17 mouse cellular contexts compared by ENCODE assay signal in the genomic region with DNA sequence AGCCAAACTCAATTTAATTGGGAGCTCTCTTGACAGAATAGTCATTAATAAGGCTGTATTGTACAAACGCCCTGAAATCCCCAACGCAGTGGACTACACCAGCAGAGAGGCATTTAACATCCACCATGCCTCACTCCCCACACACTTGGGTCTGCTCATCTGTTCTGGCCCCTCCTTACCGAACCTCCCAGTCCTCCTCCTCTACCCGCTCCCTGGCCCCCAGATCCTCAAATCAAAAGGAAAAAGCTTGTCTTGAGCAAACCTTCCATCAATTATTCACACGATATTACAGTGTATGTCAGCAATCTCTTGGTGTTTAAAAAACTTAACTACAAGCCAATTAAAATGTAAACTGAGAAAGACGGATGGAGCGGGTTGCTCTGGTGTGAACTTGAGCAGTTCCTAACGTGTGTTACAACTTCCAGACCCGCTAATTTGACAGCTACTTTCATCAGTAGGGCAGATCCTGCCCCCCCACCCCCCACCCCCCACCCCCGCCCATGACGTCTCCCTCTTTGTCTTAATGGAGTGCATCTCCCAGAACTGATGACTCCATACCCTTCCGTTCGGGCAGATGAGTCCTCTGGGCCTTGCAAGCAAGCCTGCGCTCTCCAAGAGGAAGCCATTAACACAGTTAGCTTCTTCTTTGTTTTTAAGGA.
DNase-seq lines count a peak whose midpoint lies in the region; ATAC-seq and TF ChIP-seq lines count a peak whose summit lies in the region.
"Had no signal": no experiment of that assay in that cellular context is flagged by ENCODE, and none has a peak within 500 bp of the region (broad histone marks: within the 10 kb centered on the region; RNA-seq: fewer than 3 reads in every experiment).

No protein-coding gene starts in this region.

- 55% methylated on average over 14 of the region's 14 CpGs for WGBS in hindbrain, embryonic 13.5 days
- 54% methylated on average over 14 of the region's 14 CpGs for WGBS in hindbrain, embryonic 14.5 days
- WGBS in kidney, embryonic 16.5 days: 22% methylated on average over 14 of the region's 14 CpGs

- DNase-seq in hindbrain, embryonic 14.5 days (ENCODE audit: low spot score): no peak
- DNase-seq in kidney, postnatal 25 days: no peak
- DNase-seq in MN1 (ENCODE audit: low spot score): peak; percentile 85
- peak; percentile 60 for DNase-seq in brain, embryonic 14.5 days (ENCODE audit: low read depth)
- DNase-seq in layer of hippocampus, postnatal 10 days (ENCODE audit: low spot score in 2 of 2): no peak
- no peak for DNase-seq in left cerebral cortex, adult 11 months (ENCODE audit: low spot score)
- DNase-seq: adrenal gland, adult 2 months; cerebellum, adult 8-10 months; gastrocnemius, postnatal 36 days had no signal

- no peaks in the 10 kb centered on the region for H3K27me3 ChIP-seq in hindbrain, embryonic 13.5 days
- H3K27me3 ChIP-seq in hindbrain, embryonic 14.5 days (ENCODE audit: control insufficient read depth, insufficient read depth, low read length): no peaks in the 10 kb centered on the region
- H3K27me3 ChIP-seq in kidney, embryonic 16.5 days (ENCODE audit: insufficient read depth, low read length): no peaks in the 10 kb centered on the region; the same call in 1 of the 2 replicates
- H3K27me3 ChIP-seq: embryonic facial prominence, embryonic 15.5 days; limb, embryonic 12.5 days; midbrain, embryonic 12.5 days had no signal

- ATAC-seq in hindbrain, embryonic 13.5 days (ENCODE audit: low FRiP score): no peak
- ATAC-seq in hindbrain, embryonic 14.5 days (ENCODE audit: low FRiP score): no peak
- peak; percentile 72 for ATAC-seq in kidney, embryonic 16.5 days (ENCODE audit: low FRiP score, low TSS enrichment)

- TF ChIP-seq POLR2A in brain, embryonic 14.5 days (IDR thresholded peaks at IDR 0.05; ENCODE audit: borderline replicate concordance, extremely low read depth, insufficient read depth, insufficient read length, poor library complexity, severe bottlenecking): no peak

- H3K4me1 ChIP-seq in hindbrain, embryonic 13.5 days (replicated peaks): peaks cover 42% of the 10 kb centered on the region
- H3K4me1 ChIP-seq in hindbrain, embryonic 14.5 days (replicated peaks; ENCODE audit: control insufficient read depth, insufficient read depth, low read length): peaks cover 17% of the 10 kb centered on the region
- peaks cover 34% of the 10 kb centered on the region for H3K4me1 ChIP-seq in kidney, embryonic 16.5 days (ENCODE audit: insufficient read depth, low read length)

- H3K36me3 ChIP-seq in hindbrain, embryonic 13.5 days: no peaks in the 10 kb centered on the region
- no peaks in the 10 kb centered on the region for H3K36me3 ChIP-seq in hindbrain, embryonic 14.5 days (replicated peaks; ENCODE audit: control insufficient read depth, insufficient read depth)
- H3K36me3 ChIP-seq in kidney, embryonic 16.5 days (ENCODE audit: insufficient read depth, low read length): no peaks in the 10 kb centered on the region
- H3K36me3 ChIP-seq: embryonic facial prominence, embryonic 15.5 days; hindbrain, embryonic 10.5 days; limb, embryonic 12.5 days; midbrain, embryonic 12.5 days had no signal

- peak overlapping the region; percentile 12; the same call in 1 of the 2 replicates for H3K27ac ChIP-seq in hindbrain, embryonic 13.5 days
- no peak overlapping the region for H3K27ac ChIP-seq in hindbrain, embryonic 14.5 days
- H3K27ac ChIP-seq in kidney, embryonic 16.5 days (ENCODE audit: low read length): no peak overlapping the region
- H3K27ac ChIP-seq: embryonic facial prominence, embryonic 15.5 days; hindbrain, embryonic 10.5 days; limb, embryonic 12.5 days; liver, embryonic 14.5 days; midbrain, embryonic 12.5 days had no signal

- H3K9me3 ChIP-seq in hindbrain, embryonic 13.5 days: no peaks in the 10 kb centered on the region
- no peaks in the 10 kb centered on the region for H3K9me3 ChIP-seq in hindbrain, embryonic 14.5 days (ENCODE audit: control insufficient read depth, low read length)
- no peaks in the 10 kb centered on the region for H3K9me3 ChIP-seq in kidney, embryonic 16.5 days (ENCODE audit: low read length)
- H3K9me3 ChIP-seq: embryonic facial prominence, embryonic 15.5 days; hindbrain, embryonic 10.5 days; limb, embryonic 12.5 days; midbrain, embryonic 12.5 days had no signal

- no peak overlapping the region for H3K4me2 ChIP-seq in hindbrain, embryonic 13.5 days
- H3K4me2 ChIP-seq in hindbrain, embryonic 14.5 days (replicated peaks): no peak overlapping the region
- H3K4me2 ChIP-seq in kidney, embryonic 16.5 days (replicated peaks; ENCODE audit: low read depth, low read length): no peak overlapping the region
- H3K4me2 ChIP-seq: embryonic facial prominence, embryonic 15.5 days; limb, embryonic 12.5 days; midbrain, embryonic 12.5 days had no signal

- H3K4me3 ChIP-seq in hindbrain, embryonic 13.5 days: no peak overlapping the region
- H3K4me3 ChIP-seq in hindbrain, embryonic 14.5 days (replicated peaks; ENCODE audit: low read length): no peak overlapping the region
- H3K4me3 ChIP-seq in kidney, embryonic 16.5 days (ENCODE audit: low read length): no peak overlapping the region
- H3K4me3 ChIP-seq: embryonic facial prominence, embryonic 15.5 days; hindbrain, embryonic 10.5 days; limb, embryonic 12.5 days; midbrain, embryonic 12.5 days; myocyte had no signal

- no peak overlapping the region for H3K9ac ChIP-seq in hindbrain, embryonic 13.5 days
- no peak overlapping the region for H3K9ac ChIP-seq in hindbrain, embryonic 14.5 days
- H3K9ac ChIP-seq in kidney, embryonic 16.5 days (replicated peaks; ENCODE audit: low read length): no peak overlapping the region
- H3K9ac ChIP-seq: embryonic facial prominence, embryonic 15.5 days; limb, embryonic 12.5 days; liver, embryonic 14.5 days; midbrain, embryonic 12.5 days had no signal

- no peak for TF ChIP-seq CTCF in brain, embryonic 14.5 days (IDR thresholded peaks at IDR 0.05; ENCODE audit: borderline replicate concordance, extremely low read depth, insufficient read depth, insufficient read length)

Comparison
In these comparisons a context has a peak if more than half of its experiments do, and no peak if none do; other contexts are left out.
1. DNase-seq: peak in MN1 (single experiment) and brain, embryonic 14.5 days (single experiment); none in hindbrain, embryonic 14.5 days (single experiment), kidney, postnatal 25 days (0 of 2), layer of hippocampus, postnatal 10 days (0 of 2) and left cerebral cortex, adult 11 months (single experiment).